Mouse (Mus musculus): ENCODE data around the gene Neurog2. TPM values are rescaled to one million over a fixed set of nuclear protein-coding genes. Genes with fewer than 3 reads are reported as not detected.

The Neurog2 gene
- total RNA-seq (2017), result not detected in 2 replicates

GRCm38 (mm10) chr3:127633080-127634032, at the start of gene Neurog2:
TSS of gene Neurog2 (plus strand) at chr3:127633135.
- peak; percentile 31; the same call in 1 of the 2 replicates for ATAC-seq (ENCODE audit: extremely low read depth, insufficient number of reproducible peaks, low FRiP score, poor library complexity, severe bottlenecking)

DNA sequence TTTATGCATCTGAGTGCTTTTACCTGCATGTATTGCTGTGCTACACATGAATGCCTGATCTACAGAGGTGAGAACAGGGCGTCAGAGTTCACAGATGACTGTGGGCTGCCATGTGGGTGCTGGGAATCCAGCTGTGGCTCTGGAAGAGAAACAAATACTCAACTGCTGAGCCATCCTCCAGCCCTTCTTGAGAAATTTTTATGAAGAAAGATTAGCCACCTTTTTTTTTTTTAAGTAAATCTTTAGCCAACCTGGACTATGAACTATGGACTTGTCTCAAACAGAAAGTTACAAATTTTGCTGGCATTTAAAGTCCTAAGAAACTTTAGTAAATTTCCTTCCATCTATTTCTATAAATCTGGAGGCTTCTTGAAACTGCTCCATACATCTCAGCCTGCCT, 35.8 kb upstream of the Neurog2 start:
- no peak for ATAC-seq (ENCODE audit: extremely low read depth, insufficient number of reproducible peaks, low FRiP score, poor library complexity, severe bottlenecking)

DNA sequence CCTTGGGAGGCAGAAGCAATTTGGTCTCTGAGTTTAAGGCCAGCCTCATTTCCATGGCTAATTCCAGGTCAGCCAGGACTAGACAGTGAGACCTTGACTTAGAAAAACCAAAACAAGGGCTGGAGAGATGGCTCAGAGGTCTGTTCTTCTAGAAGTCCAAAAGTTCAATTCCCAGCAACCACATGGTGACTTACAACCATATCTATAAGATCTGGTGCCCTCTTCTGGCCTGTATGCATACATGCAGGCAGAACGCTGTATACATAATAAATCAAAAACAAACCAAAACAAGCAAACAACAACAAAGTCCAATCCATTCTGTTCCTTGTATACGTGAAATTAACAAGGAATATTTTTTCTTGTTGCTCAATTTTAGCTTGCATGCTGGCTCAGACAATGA, 24.8 kb upstream of the Neurog2 start:
- no peak for ATAC-seq (ENCODE audit: extremely low read depth, insufficient number of reproducible peaks, low FRiP score, poor library complexity, severe bottlenecking)

- ATAC-seq (ENCODE audit: extremely low read depth, insufficient number of reproducible peaks, low FRiP score, poor library complexity, severe bottlenecking), result peak; percentile 86
Observed at GRCm38 (mm10) chr3:127625296-127625695, 7.6 kb upstream of the Neurog2 start.

DNA sequence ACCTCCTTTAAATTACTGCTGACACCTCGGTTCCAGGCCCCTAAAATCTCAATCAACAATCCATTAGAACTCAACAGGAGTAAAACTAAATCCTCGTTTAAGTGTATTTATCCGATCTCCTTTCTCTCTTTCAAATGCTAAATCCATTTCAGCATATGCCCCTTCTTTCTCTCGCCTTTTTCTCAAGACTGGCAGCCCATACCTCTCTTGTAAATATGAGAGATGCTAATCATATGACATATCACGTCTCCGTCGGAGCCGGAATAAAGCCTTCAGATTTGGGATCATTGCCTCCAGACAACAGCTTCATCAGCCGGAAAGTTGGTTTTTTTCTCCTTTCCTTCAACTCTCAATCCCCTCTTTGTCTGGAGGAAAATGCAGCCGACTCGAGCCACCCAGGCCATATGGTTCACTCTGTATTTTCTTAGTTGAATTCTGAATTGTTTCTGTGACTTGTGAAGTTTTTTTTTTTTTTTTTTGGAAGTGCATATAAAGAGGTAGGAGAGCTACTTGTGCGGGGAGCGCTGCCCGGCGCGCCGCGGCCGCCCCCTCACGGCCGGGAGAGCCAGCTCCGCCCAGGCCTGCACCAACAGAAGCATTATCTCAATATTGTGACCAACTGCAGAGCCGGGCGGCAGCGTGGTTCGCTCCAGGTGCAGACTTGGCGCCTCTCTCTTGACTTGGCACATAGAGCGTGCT, 7.1 kb upstream of the Neurog2 start:
- ATAC-seq (ENCODE audit: extremely low read depth, insufficient number of reproducible peaks, low FRiP score, poor library complexity, severe bottlenecking), result no peak

- ATAC-seq (ENCODE audit: extremely low read depth, insufficient number of reproducible peaks, low FRiP score, poor library complexity, severe bottlenecking), result no peak
Observed at GRCm38 (mm10) chr3:127626524-127626923, 6.4 kb upstream of the Neurog2 start.

DNA sequence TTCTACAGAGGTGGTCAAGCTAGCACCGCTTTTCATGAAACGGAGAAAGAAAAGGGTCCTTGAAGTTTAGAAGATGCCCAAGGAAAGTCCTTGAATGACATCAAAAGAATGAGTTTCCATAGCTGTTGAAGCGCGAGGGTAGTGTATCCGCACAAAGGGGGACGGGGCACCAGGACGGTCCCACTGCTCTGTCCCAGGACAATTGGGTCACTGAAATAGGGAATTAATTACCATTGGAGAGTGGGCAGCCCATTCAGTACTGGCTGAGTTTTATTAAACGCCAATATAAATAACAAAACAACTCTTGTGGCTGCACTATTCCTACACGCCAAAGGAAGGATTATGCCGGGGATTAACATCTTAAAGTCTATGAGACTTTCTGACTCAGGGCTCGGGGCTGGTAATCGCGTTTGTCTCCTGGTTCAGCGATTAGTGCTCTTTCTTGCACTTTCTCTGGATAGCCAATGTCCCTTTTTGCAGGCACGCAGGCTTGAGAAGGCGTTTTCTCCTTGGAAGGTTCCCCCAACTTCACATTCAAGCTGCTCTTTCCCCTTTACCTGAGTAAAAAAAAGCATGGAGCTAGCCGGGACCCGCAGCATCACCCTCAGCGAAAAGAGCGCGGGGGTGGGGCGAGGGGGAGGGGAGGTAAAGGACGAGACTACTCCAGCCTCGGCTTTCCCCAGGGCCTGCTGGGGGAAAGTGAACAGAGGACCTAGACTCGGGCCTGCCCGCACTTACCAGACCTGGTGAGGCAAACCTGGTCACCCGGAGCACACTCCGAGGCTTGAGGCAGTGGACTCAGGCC, 5.6 kb upstream of the Neurog2 start:
- ATAC-seq (ENCODE audit: extremely low read depth, insufficient number of reproducible peaks, low FRiP score, poor library complexity, severe bottlenecking), result no peak

DNA sequence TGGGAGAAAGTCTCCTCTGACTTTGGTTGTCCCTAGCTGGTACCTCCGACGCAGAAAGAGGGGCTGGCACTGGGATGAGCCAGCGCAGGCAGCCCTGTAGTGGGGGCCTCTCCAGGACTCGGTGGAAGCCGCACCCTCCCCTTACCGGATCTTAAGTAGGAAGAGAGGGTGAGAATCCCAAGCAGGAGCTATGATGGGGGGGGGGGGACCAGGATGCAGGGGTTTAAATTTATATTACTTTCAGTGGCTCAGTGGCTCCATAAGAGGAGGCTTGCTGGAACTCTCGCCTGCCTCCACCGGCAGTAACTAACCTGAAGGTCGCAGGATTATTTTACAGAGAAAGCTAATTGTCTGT, 5.0 kb upstream of the Neurog2 start:
- ATAC-seq (ENCODE audit: extremely low read depth, insufficient number of reproducible peaks, low FRiP score, poor library complexity, severe bottlenecking), result no peak

GRCm38 (mm10) chr3:127628311-127629184, 4.4 kb upstream of the Neurog2 start:
- no peak for ATAC-seq (ENCODE audit: extremely low read depth, insufficient number of reproducible peaks, low FRiP score, poor library complexity, severe bottlenecking)

DNA sequence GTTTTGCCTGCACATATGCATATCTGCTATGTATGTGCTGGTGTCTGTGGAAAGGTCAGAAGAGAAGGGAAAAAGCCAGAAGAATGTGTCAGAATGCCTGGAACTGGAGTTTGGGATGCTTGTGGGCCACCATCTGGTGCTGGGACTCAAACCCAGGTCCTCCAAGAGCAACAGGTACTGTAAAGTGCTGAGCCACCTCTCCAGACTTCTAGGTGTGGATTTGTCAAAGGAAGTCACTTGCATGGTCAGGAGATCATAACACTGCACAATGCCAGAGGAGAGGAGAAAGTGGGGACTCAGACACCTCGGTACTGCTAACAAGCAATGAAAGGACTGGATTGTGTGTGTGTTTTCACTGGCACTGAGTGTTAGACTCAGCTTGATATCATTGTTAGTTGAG, 2.7 kb upstream of the Neurog2 start:
- no peak for ATAC-seq (ENCODE audit: extremely low read depth, insufficient number of reproducible peaks, low FRiP score, poor library complexity, severe bottlenecking)

- ATAC-seq (ENCODE audit: extremely low read depth, insufficient number of reproducible peaks, low FRiP score, poor library complexity, severe bottlenecking), result no peak
Observed at GRCm38 (mm10) chr3:127630735-127631372, 2.1 kb upstream of the Neurog2 start.

DNA sequence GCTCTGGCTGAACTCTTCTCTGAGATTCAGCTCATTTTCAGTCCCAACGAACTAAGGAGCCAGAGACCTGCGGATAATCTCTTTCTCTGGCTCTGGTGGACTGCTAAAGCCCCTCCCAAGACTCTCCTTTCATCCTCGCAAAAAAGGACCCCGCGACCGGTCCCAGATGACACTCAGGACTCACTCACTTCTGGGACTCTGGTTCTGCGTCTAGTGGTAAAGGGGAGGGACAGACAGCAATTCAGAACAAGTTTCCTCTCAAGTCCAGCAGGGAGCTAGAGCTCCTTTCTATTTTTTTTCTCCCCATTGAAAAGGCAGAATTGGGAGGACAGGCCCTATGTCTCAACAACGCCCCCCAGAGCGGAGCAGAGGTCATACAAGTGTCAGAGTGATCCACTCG, 1.4 kb upstream of the Neurog2 start:
- no peak for ATAC-seq (ENCODE audit: extremely low read depth, insufficient number of reproducible peaks, low FRiP score, poor library complexity, severe bottlenecking)

- ATAC-seq (ENCODE audit: extremely low read depth, insufficient number of reproducible peaks, low FRiP score, poor library complexity, severe bottlenecking), result no peak
Observed at GRCm38 (mm10) chr3:127632531-127632930, 404 bp upstream of the Neurog2 start.

DNA sequence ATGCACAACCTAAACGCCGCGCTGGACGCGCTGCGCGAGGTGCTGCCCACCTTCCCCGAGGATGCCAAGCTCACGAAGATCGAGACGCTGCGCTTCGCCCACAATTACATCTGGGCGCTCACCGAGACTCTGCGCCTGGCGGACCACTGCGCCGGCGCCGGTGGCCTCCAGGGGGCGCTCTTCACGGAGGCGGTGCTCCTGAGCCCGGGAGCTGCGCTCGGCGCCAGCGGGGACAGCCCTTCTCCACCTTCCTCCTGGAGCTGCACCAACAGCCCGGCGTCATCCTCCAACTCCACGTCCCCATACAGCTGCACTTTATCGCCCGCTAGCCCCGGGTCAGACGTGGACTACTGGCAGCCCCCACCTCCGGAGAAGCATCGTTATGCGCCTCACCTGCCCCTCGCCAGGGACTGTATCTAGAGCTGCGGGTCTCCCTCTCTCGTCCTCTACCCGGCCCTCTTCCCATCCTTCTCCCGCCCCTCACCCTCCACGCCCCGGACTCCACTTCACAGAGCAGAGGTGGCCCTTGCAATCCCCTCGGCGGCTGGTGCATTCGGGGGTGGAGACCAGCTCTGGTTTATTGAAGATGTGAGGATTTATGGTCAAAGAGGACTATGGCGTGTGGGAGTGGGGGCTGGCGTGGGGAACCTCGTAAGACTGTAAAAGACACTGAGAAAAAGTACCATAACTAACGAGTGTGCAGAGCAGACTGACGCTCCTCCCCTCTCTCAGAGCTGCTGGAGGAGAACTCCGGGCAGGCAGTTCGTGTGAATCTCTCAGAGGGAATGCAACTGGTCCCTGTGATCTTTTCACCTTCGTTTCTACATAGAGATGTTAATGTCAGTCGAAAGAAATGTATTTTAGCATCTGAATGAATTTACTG, 1.4 kb downstream of the Neurog2 start:
- peak; percentile 56 for ATAC-seq (ENCODE audit: extremely low read depth, insufficient number of reproducible peaks, low FRiP score, poor library complexity, severe bottlenecking)

DNA sequence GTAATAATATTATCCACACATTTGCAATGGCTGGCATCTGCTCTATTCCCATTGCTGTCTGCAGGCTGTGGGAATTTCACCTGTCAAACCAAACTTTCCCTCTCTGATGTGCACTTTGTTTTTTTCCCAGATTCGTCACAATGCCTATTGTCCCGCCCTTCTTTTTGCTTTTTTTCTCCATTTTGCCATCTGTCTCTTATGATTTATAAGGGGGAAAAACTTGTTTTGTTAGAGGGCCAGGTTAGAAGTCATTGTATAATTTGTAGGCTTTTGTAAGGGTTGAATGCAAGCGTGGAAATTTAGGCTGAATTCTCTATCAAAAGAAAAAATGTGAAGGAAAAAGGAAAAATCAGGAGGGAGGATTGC, 2.0 kb downstream of the Neurog2 start:
- no peak for ATAC-seq (ENCODE audit: extremely low read depth, insufficient number of reproducible peaks, low FRiP score, poor library complexity, severe bottlenecking)

DNA sequence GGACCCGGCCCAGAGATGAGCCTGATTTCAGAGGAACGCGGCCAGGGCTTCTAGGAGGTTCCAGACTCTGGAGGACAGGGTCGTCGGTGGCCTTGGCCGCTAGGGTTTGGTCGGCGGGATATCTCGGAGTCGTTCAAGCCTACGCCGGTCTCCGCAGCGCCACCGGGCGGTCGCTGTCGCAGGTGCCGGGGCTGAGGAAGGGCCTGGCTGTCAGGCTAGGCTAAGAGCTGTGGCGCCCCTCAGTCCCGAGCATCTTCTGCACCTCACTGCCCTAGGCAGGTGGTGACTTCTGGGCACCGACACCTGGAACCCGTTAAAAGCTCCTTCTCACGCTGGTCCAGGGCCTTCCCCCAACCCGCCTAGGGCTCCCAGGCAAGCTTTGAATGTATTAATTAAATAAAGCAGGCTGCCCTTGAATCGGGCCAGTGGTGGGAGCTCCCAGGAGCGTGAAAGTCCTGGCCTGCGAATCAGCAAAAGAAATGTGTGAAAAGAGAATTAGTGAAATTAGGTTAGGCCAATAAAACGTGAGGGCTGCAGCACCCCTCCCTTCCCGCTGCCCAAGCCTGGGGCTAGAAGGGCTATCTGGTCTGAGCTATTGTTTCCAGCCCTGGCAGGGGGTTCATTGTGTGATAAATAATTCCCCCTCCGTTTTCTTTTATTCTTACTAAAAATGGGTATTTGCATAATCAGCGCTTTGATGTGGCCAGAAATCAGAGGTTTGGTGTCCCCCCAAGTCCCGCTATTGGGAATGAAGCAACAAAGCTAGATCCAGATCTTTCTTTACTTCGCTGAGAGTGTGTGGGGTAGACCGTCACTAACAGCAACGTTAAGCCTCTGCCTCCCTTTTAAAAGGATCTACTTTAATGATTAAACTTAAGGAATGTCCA, 7.2 kb downstream of the Neurog2 start:
- ATAC-seq (ENCODE audit: extremely low read depth, insufficient number of reproducible peaks, low FRiP score, poor library complexity, severe bottlenecking), result peak; percentile 56; the same call in 1 of the 2 replicates

Data from neutrophil, adult 5-6 weeks (primary cell).